Mouse (Mus musculus) urinary bladder, postnatal 4 days (tissue): ENCODE results near the gene Hoxb5.

Experiments
- DNase-seq, 2 experiments: peaks; one replicate each; pipeline ENCODE4 v3.0.0; 2021 to 2022; ENCODE audit warnings: low spot score in 2 of 2

Gene Hoxb5

GRCm38 (mm10) chr11:96353522-96353841, 50.3 kb downstream of the Hoxb5 start:
- DNase-seq, result no peak

GRCm38 (mm10) chr11:96353939-96354338, 50.8 kb downstream of the Hoxb5 start:
- DNase-seq, result no peak

GRCm38 (mm10) chr11:96354376-96354775, 51.2 kb downstream of the Hoxb5 start:
- no peak for DNase-seq

GRCm38 (mm10) chr11:96354801-96355311, 51.7 kb downstream of the Hoxb5 start:
- no peak for DNase-seq
